Mouse (Mus musculus) hindbrain, embryonic 15.5 days (tissue): ENCODE measurements around the gene Mcm3. TPM values are rescaled to one million over a fixed set of nuclear protein-coding genes. Genes with fewer than 3 reads are reported as not detected.
A peak's percentile ranks its signal among the peaks of the same experiment; 100 is the strongest.

ENCODE experiments used
- ATAC-seq: fragments of 200-750 bp; cut with Nextera tagmentation; 2 replicates; pipeline ENCODE4 v1.8.0; 2017; ENCODE audit warnings: low read depth, moderate number of reproducible peaks, moderate TSS enrichment; ENCODE audit not compliant: low FRiP score
- H3K27ac ChIP-seq: fragments of 300-500 bp; sonication (generic); replicated peaks from 2 replicates; pipeline ENCODE4 v1.5.1; 2015; ENCODE audit warnings: mild to moderate bottlenecking, inconsistent platforms
- H3K27me3 ChIP-seq: fragments of 300-500 bp; sonication (generic); 2 replicates; pipeline ENCODE4 v1.6.1; 2015; ENCODE audit warnings: control low read depth, inconsistent platforms
- H3K36me3 ChIP-seq: fragments of 300-500 bp; sonication (generic); 2 replicates; pipeline ENCODE4 v1.6.1; 2015; ENCODE audit warnings: control low read depth, inconsistent platforms
- H3K4me1 ChIP-seq: fragments of 300-500 bp; sonication (generic); replicated peaks from 2 replicates; pipeline ENCODE4 v1.6.1; 2015; ENCODE audit warnings: control low read depth, inconsistent platforms
- H3K4me2 ChIP-seq: fragments of 300-500 bp; sonication (generic); 2 replicates; pipeline ENCODE4 v1.6.1; 2015; ENCODE audit warnings: moderate library complexity, mild to moderate bottlenecking, inconsistent platforms
- H3K4me3 ChIP-seq: fragments of 300-500 bp; sonication (generic); 2 replicates; pipeline ENCODE4 v1.5.1; 2015; ENCODE audit warnings: mild to moderate bottlenecking, inconsistent platforms
- H3K9ac ChIP-seq: fragments of 300-500 bp; sonication (generic); 2 replicates; pipeline ENCODE4 v1.6.1; 2015; ENCODE audit warnings: inconsistent platforms
- H3K9me3 ChIP-seq: fragments of 300-500 bp; sonication (generic); 2 replicates; pipeline ENCODE4 v1.6.1; 2016; ENCODE audit warnings: control low read depth, inconsistent platforms
- WGBS: fragments of 180-500 bp; shearing (Covaris S2); methylation state at CpG from one replicate; pipeline ENCODE4 v1.1.7; 2015; 5-methylcytosine and 5-hydroxymethylcytosine counted together
- polyA plus RNA-seq: library from polyadenylated mRNA; unstranded; fragments of >200 nt; fragmentation: Nextera tagmentation; extraction: Ambion mirVana; gene quantifications from 2 replicates; pipeline ENCODE4 v1.2.1, GENCODE M21; 2015

Mcm3 gene
- polyA plus RNA-seq, 1 experiment from 2014 or later: 29.2 TPM

DNA sequence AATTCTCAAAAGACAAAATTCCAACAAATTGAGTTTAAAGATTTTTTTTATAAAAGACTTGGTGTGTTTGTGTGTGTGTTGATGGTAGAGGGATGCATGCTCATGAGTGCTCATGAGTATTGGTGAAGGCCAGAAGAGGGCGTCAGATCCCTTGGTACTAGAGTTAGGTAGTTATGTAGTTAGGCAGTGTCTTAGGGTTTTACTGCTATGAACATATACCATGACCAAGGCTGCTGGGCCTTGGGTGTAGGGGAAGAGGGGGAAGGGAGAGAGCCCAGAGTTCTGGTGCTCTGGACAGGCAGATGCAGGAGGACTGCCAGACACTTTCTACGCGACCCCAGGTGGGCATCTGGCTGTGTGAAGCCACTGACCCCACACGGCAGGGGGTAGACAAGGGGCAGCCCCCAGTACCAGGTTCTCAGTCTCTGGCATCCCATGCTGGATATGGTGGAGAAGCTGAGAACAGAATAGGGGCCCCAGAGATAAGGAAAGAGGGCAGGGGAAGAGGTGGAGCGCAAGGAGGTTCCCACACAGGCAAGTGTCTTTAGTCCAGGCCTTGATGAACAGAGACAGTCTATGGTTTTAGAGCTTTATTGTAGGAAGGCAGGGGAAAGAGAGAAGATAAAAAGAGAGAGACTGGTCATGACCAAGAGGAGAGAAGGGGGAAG lies 12.5 kb upstream of the Mcm3 start:
- ATAC-seq: no peak
- Histone ChIP-seq H3K4me2 (no peak overlapping the region), H3K36me3 (no peaks in the 10 kb centered on the region), H3K4me3 (no peak overlapping the region), H3K4me1 (no peaks in the 10 kb centered on the region), H3K27me3 (no peaks in the 10 kb centered on the region), H3K9me3 (no peaks in the 10 kb centered on the region), H3K9ac (no peak overlapping the region), H3K27ac (no peak overlapping the region)
- WGBS: 72% methylated on average over 5 of the region's 5 CpGs

DNA sequence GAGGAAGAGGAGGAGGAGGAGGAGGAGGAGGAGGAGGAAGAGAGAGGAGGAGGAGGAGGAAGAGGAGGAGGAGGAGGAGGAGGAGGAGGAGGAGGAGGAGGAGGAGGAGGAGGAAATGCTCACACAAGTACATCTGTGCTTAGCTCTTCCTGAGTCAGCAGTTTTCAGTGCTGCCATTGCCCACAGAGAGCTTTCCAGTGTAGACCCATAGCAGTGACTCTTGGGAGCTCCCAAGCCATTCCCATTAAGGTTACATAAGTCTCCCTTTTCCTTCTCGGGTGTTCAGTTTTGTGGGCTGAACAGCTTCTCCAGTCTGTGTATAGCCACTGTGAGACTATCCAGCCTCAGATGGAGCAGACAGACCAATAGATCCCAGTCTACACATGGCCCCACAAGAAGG lies 10.4 kb upstream of the Mcm3 start:
- ATAC-seq: no peak
- Histone ChIP-seq H3K4me3 (no peak overlapping the region), H3K4me1 (no peaks in the 10 kb centered on the region), H3K27ac (no peak overlapping the region), H3K9ac (no peak overlapping the region), H3K27me3 (no peaks in the 10 kb centered on the region), H3K36me3 (no peaks in the 10 kb centered on the region), H3K9me3 (no peaks in the 10 kb centered on the region), H3K4me2 (no peak overlapping the region)
- WGBS: 86% methylated on average over 1 of the region's 1 CpGs

DNA sequence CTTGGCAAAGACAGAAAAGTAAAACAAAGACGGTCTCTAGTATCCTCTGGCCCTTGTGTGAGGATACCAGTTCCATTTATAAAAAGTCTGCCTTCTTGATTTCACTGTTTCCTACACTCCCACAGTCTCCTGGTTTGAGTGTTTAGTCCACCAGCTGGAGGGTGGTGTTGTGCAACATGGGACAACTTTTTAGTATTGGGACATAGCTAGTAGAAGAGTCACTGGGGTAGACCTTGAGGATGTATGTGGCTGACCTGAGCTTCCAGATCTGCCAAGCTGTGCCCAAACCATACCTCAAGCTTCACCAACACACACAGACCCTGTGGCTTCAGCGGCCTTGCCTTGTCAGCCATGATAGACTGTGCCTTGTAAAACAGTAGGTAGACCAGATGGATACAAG lies 7.9 kb upstream of the Mcm3 start:
- Histone ChIP-seq H3K4me1 (no peaks in the 10 kb centered on the region), H3K4me3 (no peak overlapping the region), H3K9ac (no peak overlapping the region), H3K4me2 (no peak overlapping the region), H3K27me3 (no peaks in the 10 kb centered on the region), H3K36me3 (no peaks in the 10 kb centered on the region), H3K9me3 (no peaks in the 10 kb centered on the region), H3K27ac (no peak overlapping the region)
- 89% methylated on average over 2 of the region's 2 CpGs for WGBS
- no peak for ATAC-seq

DNA sequence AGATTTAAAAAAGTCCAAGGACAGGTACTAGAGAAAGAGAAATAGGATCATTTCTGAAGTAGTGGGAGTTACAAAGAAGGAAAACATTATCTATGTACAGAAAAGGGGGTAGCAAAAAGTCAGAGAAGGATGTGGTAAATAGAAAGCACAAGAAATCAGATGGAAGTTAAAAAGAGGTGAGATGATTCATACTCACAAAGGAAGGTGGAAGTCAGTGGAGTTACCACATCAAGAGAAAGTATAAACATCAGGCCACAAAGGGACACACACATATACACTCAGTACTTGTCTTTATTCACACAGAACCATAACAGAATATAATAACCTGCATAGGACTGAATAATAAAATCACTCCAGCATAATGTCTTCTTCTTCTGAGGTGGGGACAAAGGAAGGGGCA lies 4.9 kb upstream of the Mcm3 start:
- Histone ChIP-seq H3K4me1 (no peaks in the 10 kb centered on the region), H3K9me3 (no peaks in the 10 kb centered on the region), H3K9ac (no peak overlapping the region), H3K27me3 (no peaks in the 10 kb centered on the region), H3K36me3 (no peaks in the 10 kb centered on the region), H3K4me2 (no peak overlapping the region), H3K27ac (no peak overlapping the region), H3K4me3 (no peak overlapping the region)
- ATAC-seq: no peak

DNA sequence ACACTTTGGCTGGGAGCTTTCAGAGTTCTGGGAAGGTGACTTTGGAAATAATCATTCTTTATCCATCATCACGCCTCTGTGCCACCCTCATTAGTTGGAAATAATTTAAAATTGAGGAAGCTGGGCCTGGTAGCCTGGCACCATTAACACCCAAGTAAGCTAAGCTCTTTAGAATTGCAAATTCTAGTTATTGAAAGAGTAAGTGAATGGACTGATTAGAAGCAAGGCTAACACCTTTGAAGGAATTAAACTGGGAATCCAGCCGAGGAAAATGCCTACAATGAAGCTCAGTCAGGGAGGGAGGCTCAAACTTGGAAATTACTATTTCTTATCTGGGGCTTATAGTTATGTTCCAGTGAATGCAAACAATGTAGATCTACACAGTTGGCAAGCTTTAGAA lies 3.8 kb upstream of the Mcm3 start:
- Histone ChIP-seq H3K4me3 (no peak overlapping the region), H3K27ac (no peak overlapping the region), H3K4me1 (peaks cover 3% of the 10 kb centered on the region; the same call in 1 of the 2 replicates), H3K27me3 (no peaks in the 10 kb centered on the region), H3K4me2 (no peak overlapping the region), H3K36me3 (no peaks in the 10 kb centered on the region), H3K9ac (no peak overlapping the region), H3K9me3 (no peaks in the 10 kb centered on the region)
- no peak for ATAC-seq
- WGBS: 68% methylated on average over 2 of the region's 2 CpGs

DNA sequence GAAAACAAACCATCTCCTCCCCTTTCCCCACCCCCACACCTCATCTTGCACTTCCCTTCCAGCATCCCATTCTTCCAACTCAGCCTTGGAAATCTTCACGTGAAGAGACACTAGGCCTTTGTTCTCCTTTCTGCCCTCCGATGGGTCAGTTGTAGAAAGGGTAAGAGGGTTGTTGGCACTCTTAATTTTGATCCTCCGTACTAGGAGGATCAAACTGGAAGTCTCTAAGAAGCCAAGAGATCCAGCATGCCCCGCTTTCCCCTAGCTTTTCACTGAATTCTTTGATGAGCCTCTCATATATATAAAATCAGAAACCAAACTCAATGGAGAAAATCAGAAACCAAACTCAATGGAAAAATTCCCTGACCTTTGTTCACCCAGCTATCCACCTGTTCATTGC lies 3.4 kb upstream of the Mcm3 start:
- Histone ChIP-seq H3K9ac (no peak overlapping the region), H3K36me3 (no peaks in the 10 kb centered on the region), H3K27me3 (no peaks in the 10 kb centered on the region), H3K4me3 (no peak overlapping the region), H3K27ac (no peak overlapping the region), H3K4me1 (peaks cover 5% of the 10 kb centered on the region; the same call in 1 of the 2 replicates), H3K4me2 (no peak overlapping the region), H3K9me3 (no peaks in the 10 kb centered on the region)
- no peak for ATAC-seq
- 48% methylated on average over 4 of the region's 4 CpGs for WGBS

DNA sequence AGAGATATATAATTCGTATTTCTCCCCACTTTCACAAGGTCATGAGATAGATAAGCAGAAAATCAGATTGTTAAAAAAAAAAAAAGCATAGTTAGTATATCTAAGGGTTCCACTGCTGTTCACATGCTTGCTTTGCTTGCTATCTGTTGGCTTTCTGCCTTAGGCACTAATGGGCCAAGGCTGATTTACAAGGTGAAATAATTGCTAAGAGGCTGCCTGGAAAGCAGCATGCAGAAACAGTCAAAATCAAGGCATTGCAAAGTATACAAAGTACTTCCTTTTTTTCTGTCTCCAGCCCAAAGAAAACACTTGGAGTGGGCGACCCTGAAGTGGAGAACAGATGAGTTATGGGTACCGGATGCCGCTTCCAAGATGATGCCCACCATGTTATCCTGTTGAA lies 847 bp upstream of the Mcm3 start:
- Histone ChIP-seq H3K4me1 (peaks cover 7% of the 10 kb centered on the region; the same call in 1 of the 2 replicates), H3K4me3 (no peak overlapping the region), H3K4me2 (no peak overlapping the region; the same call in 1 of the 2 replicates), H3K27me3 (no peaks in the 10 kb centered on the region), H3K9me3 (no peaks in the 10 kb centered on the region), H3K27ac (no peak overlapping the region), H3K36me3 (no peaks in the 10 kb centered on the region), H3K9ac (no peak overlapping the region)
- no peak for ATAC-seq
- WGBS: 91% methylated on average over 4 of the region's 4 CpGs

DNA sequence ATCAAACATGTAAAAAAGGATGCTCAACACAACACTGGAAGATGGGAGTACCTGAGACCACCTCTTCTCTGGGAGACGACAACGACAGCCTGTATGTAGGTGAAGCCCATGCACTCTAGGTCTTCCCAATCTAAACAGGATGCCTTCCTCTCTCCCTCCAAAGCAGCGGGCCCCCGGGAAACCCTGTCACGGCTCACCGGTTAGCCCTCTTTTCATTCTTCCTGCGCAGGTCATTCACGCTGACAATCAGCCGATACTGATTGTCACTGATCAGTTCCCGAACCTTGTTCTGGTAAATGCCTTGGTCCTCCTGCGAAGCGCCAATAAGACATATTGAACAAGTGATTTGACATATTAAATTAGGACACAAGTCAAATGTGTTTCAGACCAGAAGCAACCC lies 2.5 kb downstream of the Mcm3 start:
- Histone ChIP-seq H3K27me3 (no peaks in the 10 kb centered on the region), H3K36me3 (no peaks in the 10 kb centered on the region), H3K9ac (no peak overlapping the region), H3K4me2 (no peak overlapping the region), H3K4me1 (peaks cover 7% of the 10 kb centered on the region; the same call in 1 of the 2 replicates), H3K4me3 (no peak overlapping the region), H3K27ac (no peak overlapping the region), H3K9me3 (no peaks in the 10 kb centered on the region)
- whole genome bisulfite sequencing: 66% methylated on average over 12 of the region's 12 CpGs
- no peak for ATAC-seq

DNA sequence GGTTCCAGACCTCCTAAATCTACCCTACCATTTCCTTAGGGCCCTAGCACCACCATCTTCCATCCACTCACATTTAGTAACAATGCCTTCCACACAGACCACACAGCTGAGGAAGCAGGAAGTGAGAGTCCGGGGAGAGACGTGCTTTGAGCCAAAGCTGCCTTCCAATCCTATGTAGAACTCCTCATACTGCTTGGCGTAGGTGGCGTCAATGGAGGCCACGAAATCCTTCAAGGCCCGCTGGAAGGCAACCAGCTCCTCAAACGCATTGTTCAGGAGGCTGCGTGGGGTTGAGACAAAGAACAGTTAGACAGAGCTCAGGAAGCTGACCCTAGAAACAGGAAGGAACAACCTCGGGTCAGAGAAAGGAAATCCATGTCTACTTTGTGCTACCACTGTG lies 2.9 kb downstream of the Mcm3 start:
- H3K36me3 ChIP-seq: no peaks in the 10 kb centered on the region
- no peak overlapping the region for H3K4me2 ChIP-seq
- no peak overlapping the region for H3K4me3 ChIP-seq
- no peak overlapping the region for H3K9ac ChIP-seq
- no peak for ATAC-seq
- no peak overlapping the region for H3K27ac ChIP-seq
- H3K27me3 ChIP-seq: no peaks in the 10 kb centered on the region
- 82% methylated on average over 9 of the region's 9 CpGs for WGBS
- no peaks in the 10 kb centered on the region for H3K9me3 ChIP-seq
- peaks cover 7% of the 10 kb centered on the region; the same call in 1 of the 2 replicates for H3K4me1 ChIP-seq

DNA sequence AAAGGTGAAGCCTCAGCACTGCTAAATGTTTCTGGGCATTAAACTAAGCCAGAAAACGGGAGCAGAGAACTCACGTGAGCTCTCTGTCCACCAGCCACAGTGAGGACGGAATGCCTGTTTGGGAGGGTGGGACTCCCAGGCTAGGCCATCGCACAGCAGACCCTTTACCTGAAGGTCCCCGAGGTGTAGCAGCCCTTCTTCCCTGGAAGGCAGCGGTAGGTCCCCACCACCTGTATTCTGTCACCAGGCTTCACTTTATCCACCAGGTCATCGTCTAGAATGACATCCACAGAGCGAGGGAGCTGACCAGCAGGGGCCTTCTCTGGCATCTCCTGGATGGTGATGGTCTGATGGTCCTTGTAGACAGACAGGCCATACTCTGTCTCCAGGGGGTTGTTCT lies 5.6 kb downstream of the Mcm3 start:
- ATAC-seq: no peak

DNA sequence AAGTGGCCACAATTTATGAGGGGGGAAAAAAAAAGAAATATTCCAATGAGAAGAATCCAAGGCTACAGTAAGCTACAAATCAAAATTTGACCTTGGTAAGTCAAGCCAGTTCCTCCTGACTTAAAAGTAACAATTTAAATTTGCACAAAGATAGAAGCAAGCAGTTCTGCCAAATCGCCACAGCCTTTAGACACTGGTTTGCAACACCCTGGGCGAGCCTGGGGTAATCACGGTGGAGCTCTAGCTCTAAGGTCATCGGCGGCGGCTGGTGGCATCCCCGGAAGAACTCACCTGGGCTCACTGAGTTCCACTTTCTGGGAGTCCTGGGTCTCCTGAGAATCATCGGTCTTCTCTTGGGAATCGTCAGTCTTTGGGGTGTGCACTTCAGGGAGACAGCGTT lies 15.6 kb downstream of the Mcm3 start:
- no peaks in the 10 kb centered on the region for H3K27me3 ChIP-seq
- no peak overlapping the region for H3K4me2 ChIP-seq
- 96% methylated on average over 10 of the region's 10 CpGs for WGBS
- no peaks in the 10 kb centered on the region for H3K4me1 ChIP-seq
- no peak for ATAC-seq
- H3K9ac ChIP-seq: no peak overlapping the region
- H3K9me3 ChIP-seq: no peaks in the 10 kb centered on the region
- H3K4me3 ChIP-seq: no peak overlapping the region
- H3K27ac ChIP-seq: no peak overlapping the region
- H3K36me3 ChIP-seq: 0 out of 2 replicates have a peak, but pooled peaks cover 6% of the 10 kb centered on the region

More for the DNA sequence above, 5.6 kb downstream of the Mcm3 start:
- Histone ChIP-seq H3K27me3 (no peaks in the 10 kb centered on the region), H3K36me3 (peaks cover 3% of the 10 kb centered on the region; the same call in 1 of the 2 replicates), H3K9me3 (no peaks in the 10 kb centered on the region), H3K4me1 (0 out of 2 replicates have a peak, but pooled peaks cover 4% of the 10 kb centered on the region), H3K27ac (no peak overlapping the region), H3K4me2 (no peak overlapping the region), H3K4me3 (no peak overlapping the region), H3K9ac (no peak overlapping the region)
- 92% methylated on average over 8 of the region's 8 CpGs for WGBS

DNA sequence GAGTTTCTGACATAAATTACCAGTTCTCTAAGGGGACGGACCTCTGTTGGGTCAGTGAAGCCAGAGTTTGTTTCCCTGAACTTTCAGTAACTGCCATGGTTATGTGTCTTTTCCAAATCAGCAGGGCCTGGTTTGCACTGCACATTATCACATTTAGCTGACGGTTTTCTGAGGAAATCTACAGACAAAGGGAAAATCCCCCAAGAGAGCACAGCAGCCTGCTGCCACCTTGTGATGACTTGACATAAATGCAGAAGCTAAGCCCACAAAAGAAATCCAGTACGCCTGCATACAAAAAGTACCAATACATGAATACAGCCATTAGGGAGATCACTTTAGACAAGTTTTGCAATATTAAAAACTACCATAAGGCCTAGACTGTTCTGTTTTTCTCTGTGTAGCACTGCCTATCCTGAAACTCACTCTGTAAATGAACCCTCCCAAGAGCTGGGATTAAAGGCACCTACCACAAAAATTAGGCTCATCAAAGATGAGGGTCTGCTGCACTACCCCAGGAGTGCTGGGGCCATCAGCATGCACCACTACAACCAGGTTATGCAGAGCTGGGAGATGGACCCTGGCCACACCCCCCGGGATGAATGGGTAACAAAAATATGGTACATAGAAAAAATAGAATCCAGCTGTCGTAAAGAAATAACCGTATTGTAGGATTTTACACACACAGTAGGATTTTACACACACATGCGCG lies 18.3 kb downstream of the Mcm3 start:
- Histone ChIP-seq H3K4me2 (no peak overlapping the region), H3K27ac (peak overlapping the region; percentile 53), H3K9ac (0 out of 2 replicates have a peak overlapping the region, but pooled peaks have one; percentile 13), H3K9me3 (no peaks in the 10 kb centered on the region), H3K4me3 (no peak overlapping the region), H3K27me3 (no peaks in the 10 kb centered on the region), H3K4me1 (no peaks in the 10 kb centered on the region), H3K36me3 (0 out of 2 replicates have a peak, but pooled peaks cover 6% of the 10 kb centered on the region)
- ATAC-seq: peak; percentile 68; the same call in 1 of the 2 replicates
- WGBS: 77% methylated on average over 8 of the region's 8 CpGs
